Mouse (Mus musculus) heart, postnatal 0 days (tissue): ENCODE measurements around the gene Maml3.

ENCODE experiments used
- CTCF ChIP-seq: IDR thresholded peaks from 2 replicates; pipeline ENCODE4 v1.5.1; 2016; ENCODE audit warnings: antibody characterized with exemption, control low read depth, low read depth
- EP300 ChIP-seq: IDR thresholded peaks from 2 replicates; pipeline ENCODE4 v1.6.1; 2016; ENCODE audit warnings: antibody characterized with exemption, low read depth

DNA sequence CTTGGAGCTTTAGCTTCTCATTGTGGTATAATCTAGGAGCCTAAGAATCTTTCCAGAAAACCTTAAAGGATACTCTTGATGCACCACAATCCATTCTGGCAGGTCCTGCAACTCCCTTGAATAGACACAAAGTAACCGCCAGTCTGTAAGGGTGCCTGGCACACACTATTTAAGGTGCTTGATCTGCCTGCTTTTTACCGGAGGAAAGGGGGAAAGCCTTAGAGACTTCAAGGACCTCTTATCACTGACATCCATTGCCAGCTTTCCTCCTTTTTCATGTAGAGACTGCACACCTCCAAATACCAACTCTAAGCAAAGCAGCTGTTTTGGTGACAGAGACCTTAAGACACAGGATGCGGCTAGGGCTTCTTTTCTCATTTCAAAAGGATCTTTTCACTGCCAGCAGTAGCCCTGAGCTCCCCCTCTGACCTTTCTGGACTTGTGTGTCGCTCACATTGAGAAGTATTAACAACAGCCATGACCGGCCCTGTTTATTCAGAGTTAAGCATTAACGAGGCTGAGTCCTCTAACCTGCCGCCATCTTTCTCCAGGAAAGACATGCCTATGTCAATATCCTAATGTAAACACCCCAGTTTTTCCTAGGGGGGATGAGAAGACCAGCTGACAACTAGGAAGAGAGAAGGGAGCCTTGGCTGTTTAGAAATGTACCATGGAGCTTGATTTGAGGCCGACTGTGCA lies 127.1 kb downstream of the Maml3 start:
- TF ChIP-seq CTCF, result no peak
- no peak for TF ChIP-seq EP300
